Mouse (Mus musculus) liver, embryonic 13.5 days (tissue): ENCODE measurements at regions not wholly inside any gene's neighbourhood (a gene's known extent, or its start where the extent isn't known, plus 50 kb on each side); places are given as distances from the start of the nearest gene placed in this dataset.
"Not testable (repeated sequence)": the region's sequence is repeated elsewhere in the genome, so short reads cannot be mapped to it uniquely, and the experiment has no call there.

Experiments
- ATAC-seq: fragments of 200-750 bp; cut with Nextera tagmentation; 2 replicates; pipeline ENCODE4 v1.8.0; 2017; ENCODE audit warnings: low read depth, mild to moderate bottlenecking, moderate number of reproducible peaks, moderate library complexity
- DNase-seq: peaks from one replicate; pipeline ENCODE4 v3.0.0; 2022
- H3K27ac ChIP-seq: fragments of 300-500 bp; sonication (generic); 2 replicates; pipeline ENCODE4 v1.5.1; 2015; ENCODE audit warnings: moderate library complexity, mild to moderate bottlenecking, inconsistent platforms
- H3K27me3 ChIP-seq: fragments of 300-500 bp; sonication (generic); 2 replicates; pipeline ENCODE4 v1.6.1; 2015; ENCODE audit warnings: mild to moderate bottlenecking, inconsistent platforms
- H3K36me3 ChIP-seq: fragments of 300-500 bp; sonication (generic); 2 replicates; pipeline ENCODE4 v1.6.1; 2015; ENCODE audit warnings: mild to moderate bottlenecking, inconsistent platforms
- H3K4me1 ChIP-seq: fragments of 300-500 bp; sonication (generic); replicated peaks from 2 replicates; pipeline ENCODE4 v1.6.1; 2015; ENCODE audit warnings: inconsistent platforms
- H3K4me2 ChIP-seq: fragments of 300-500 bp; sonication (generic); 2 replicates; pipeline ENCODE4 v1.6.1; 2015; ENCODE audit warnings: inconsistent platforms, mild to moderate bottlenecking, moderate library complexity
- H3K4me3 ChIP-seq: fragments of 300-500 bp; sonication (generic); replicated peaks from 2 replicates; pipeline ENCODE4 v1.5.1; 2015; ENCODE audit warnings: mild to moderate bottlenecking, inconsistent platforms
- H3K9ac ChIP-seq: fragments of 300-500 bp; sonication (generic); 2 replicates; pipeline ENCODE4 v1.6.1; 2015; ENCODE audit warnings: mild to moderate bottlenecking, inconsistent platforms
- H3K9me3 ChIP-seq: fragments of 300-500 bp; sonication (generic); replicated peaks from 2 replicates; pipeline ENCODE4 v1.6.1; 2016; ENCODE audit warnings: inconsistent platforms
- WGBS: fragments of 180-500 bp; shearing (Covaris S2); methylation state at CpG from one replicate; pipeline ENCODE4 v1.1.7; 2015; ENCODE audit not compliant: insufficient replicate concordance; 5-methylcytosine and 5-hydroxymethylcytosine counted together

DNA sequence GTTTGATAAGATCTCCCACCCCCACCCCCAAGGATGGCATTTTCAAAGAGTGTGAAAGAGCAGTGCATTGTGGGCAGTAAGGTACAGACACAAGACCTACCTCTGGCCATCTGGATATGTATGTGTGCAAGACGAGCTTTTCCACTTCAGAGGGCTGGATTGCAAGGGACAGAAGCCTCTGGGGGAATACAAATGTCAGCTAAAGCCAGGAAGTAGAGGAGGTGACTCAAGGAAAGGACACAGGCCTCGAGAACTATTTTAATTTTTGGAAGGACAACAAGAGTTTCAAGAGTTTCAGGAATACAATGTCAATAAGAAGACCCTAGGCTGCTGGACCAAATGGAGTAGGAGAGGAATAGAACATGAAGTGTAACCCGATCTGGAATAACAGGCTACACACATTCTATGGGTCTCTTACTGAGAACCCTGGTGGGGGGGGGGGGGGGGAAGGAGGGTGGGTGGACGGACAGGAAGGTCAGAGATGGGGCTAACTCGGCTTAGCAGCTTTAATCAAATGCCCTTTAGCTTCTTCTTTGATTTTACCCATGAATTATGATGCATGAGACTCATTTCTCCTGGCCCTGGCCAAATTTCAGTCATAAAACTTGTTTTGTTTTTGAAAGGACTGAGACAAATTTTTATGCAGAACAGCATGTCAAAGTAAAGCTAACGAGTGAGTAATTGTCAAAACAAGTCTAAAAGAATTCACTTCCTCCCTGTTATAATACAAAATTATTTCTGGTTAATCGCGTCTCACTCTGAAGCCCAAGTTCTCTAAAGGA, 91.4 kb upstream of the Cpsf6 start:
- H3K27me3 ChIP-seq = no peaks in the 10 kb centered on the region
- no peak overlapping the region for H3K4me2 ChIP-seq
- no peak overlapping the region for H3K9ac ChIP-seq
- no peak overlapping the region for H3K4me3 ChIP-seq
- H3K36me3 ChIP-seq = no peaks in the 10 kb centered on the region
- no peak for DNase-seq
- H3K9me3 ChIP-seq = 0 out of 2 replicates have a peak, but pooled peaks cover 4% of the 10 kb centered on the region
- H3K4me1 ChIP-seq = peaks cover 11% of the 10 kb centered on the region
- peak overlapping the region; percentile 25; the same call in 1 of the 2 replicates for H3K27ac ChIP-seq
- 40% methylated on average over 8 of the region's 8 CpGs for WGBS
- no peak for ATAC-seq

GRCm38 (mm10) chr10:117470481-117470880, 90.7 kb upstream of the Cpsf6 start:
- peaks cover 11% of the 10 kb centered on the region for H3K4me1 ChIP-seq
- H3K36me3 ChIP-seq = no peaks in the 10 kb centered on the region
- H3K4me2 ChIP-seq = no peak overlapping the region
- 57% methylated on average over 2 of the region's 2 CpGs for WGBS
- no peak overlapping the region for H3K27ac ChIP-seq
- H3K9me3 ChIP-seq = 0 out of 2 replicates have a peak, but pooled peaks cover 4% of the 10 kb centered on the region
- ATAC-seq = no peak
- no peaks in the 10 kb centered on the region for H3K27me3 ChIP-seq
- H3K4me3 ChIP-seq = no peak overlapping the region
- no peak overlapping the region for H3K9ac ChIP-seq
- DNase-seq = no peak

DNA sequence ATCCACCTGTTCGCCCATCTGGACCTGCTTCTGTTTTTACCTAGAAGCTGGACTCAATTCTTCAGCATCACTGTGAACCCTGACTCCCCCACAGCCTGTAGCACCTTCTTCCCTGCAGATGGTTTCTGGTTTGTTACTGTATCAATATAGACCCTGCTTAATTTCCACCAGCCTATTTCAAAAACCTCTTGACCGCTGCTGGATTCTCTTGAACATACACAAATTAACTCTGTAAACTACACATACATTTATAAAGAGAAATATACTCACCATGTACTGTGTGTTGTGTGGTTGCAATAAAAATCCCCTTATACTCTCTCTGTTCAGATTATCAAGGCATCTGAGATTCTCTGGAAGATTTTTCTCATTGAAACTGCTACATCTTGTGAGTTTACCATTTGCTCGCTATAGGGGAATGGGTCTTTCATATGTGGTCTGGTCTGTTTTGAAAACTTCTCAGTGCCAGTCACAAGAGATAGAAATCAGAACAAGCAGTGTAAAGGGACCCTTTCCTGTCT, 89.8 kb upstream of the Cpsf6 start:
- DNase-seq (no peak), ATAC-seq (no peak)
- 0 out of 2 replicates have a peak, but pooled peaks cover 4% of the 10 kb centered on the region for H3K9me3 ChIP-seq
- no peaks in the 10 kb centered on the region for H3K36me3 ChIP-seq
- no peak overlapping the region for H3K9ac ChIP-seq
- no peak overlapping the region for H3K27ac ChIP-seq
- H3K4me2 ChIP-seq = no peak overlapping the region
- H3K4me1 ChIP-seq = peaks cover 11% of the 10 kb centered on the region
- no peaks in the 10 kb centered on the region for H3K27me3 ChIP-seq
- no peak overlapping the region for H3K4me3 ChIP-seq
- WGBS = 75% methylated on average over 3 of the region's 3 CpGs

DNA sequence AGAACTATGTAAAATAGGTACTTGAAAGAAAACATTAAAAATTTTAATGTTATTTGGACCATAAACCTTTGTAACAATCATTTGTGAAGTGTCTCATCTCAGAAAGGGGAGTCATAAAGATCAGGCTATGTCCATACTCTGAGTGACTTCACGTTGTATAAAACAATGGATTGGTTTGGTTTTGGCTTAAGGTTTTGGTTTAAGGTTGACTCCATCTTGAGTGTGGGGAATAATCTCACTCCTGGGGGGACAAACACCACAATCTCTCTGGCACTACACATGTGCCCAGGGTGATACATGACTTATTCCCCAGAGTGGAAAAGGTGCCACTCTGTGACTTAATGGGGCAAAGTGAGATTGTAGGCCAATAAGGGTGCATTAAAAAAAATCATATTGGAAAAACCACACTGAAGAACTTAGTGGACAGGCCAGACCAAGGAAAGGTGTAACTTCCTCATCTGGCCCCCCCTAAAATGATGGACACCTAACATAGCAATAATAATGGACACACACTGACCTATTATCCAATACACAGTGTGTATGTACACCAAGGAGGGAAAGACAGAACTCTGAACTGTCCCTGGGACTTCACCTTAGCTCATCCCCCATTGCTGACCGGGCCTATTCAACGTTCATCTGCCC, 89.2 kb upstream of the Cpsf6 start:
- no peaks in the 10 kb centered on the region for H3K36me3 ChIP-seq
- H3K9ac ChIP-seq = no peak overlapping the region
- 79% methylated on average over 3 of the region's 3 CpGs for WGBS
- no peak for ATAC-seq
- no peak overlapping the region for H3K4me3 ChIP-seq
- H3K4me1 ChIP-seq = peaks cover 11% of the 10 kb centered on the region
- H3K9me3 ChIP-seq = 0 out of 2 replicates have a peak, but pooled peaks cover 4% of the 10 kb centered on the region
- no peak overlapping the region for H3K27ac ChIP-seq
- H3K27me3 ChIP-seq = no peaks in the 10 kb centered on the region
- no peak overlapping the region for H3K4me2 ChIP-seq
- no peak for DNase-seq

DNA sequence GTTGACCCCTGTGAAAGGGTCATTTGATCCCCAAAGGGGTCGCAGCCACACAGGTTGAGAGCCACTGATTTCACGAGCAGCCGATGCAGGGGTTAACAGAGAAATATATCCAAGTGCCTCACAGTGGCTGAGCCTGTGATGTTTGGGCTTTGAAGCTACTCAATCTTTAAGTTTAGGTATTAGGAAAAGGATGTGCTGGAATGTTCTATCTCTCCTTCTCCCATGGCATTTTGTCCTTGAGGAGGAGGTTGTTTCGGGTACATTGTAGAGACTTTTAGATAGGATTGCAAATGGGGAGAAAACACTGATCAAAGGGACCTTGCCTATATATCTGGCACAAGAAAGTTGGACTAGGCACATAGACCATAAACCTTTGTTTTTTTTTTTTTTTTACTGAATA, 88.6 kb upstream of the Cpsf6 start:
- Histone ChIP-seq H3K4me2 (no peak overlapping the region), H3K4me3 (no peak overlapping the region), H3K27ac (no peak overlapping the region), H3K4me1 (peaks cover 11% of the 10 kb centered on the region), H3K27me3 (no peaks in the 10 kb centered on the region), H3K9ac (no peak overlapping the region), H3K9me3 (no peaks in the 10 kb centered on the region), H3K36me3 (no peaks in the 10 kb centered on the region)
- DNase-seq (no peak), ATAC-seq (no peak)
- WGBS = 74% methylated on average over 4 of the region's 4 CpGs

GRCm38 (mm10) chr10:117467161-117467560, 87.3 kb upstream of the Cpsf6 start:
- Histone ChIP-seq H3K4me1 (peaks cover 9% of the 10 kb centered on the region), H3K36me3 (no peaks in the 10 kb centered on the region), H3K27ac (no peak overlapping the region), H3K4me3 (no peak overlapping the region), H3K27me3 (no peaks in the 10 kb centered on the region), H3K9ac (no peak overlapping the region), H3K4me2 (no peak overlapping the region), H3K9me3 (no peaks in the 10 kb centered on the region)
- DNase-seq = no peak
- ATAC-seq = no peak
- WGBS = 77% methylated on average over 8 of the region's 8 CpGs

DNA sequence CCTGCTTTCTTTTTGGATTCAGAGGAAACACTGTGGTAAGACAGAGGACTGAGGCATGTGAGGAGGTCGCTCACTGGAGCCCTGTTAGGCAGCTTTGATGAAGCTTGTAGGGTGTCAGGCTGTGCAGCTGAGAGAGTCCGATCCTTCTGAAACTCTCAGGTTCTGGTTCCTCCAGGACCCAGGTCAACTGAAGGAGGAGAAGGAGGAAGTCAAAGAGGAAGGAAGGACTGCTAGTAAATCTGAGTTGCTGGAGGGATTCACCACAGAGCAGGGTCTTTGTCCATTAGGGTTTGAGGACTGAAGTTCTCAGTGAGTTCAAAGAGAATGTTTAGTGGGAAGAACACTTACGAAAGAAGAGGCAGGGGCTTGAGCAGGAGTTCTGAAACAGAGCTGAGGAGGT, 86.6 kb upstream of the Cpsf6 start:
- H3K27ac ChIP-seq = no peak overlapping the region
- no peaks in the 10 kb centered on the region for H3K27me3 ChIP-seq
- 49% methylated on average over 3 of the region's 3 CpGs for WGBS
- H3K36me3 ChIP-seq = no peaks in the 10 kb centered on the region
- H3K4me3 ChIP-seq = no peak overlapping the region
- H3K9me3 ChIP-seq = no peaks in the 10 kb centered on the region
- DNase-seq (no peak), ATAC-seq (no peak)
- H3K9ac ChIP-seq = no peak overlapping the region
- peaks cover 14% of the 10 kb centered on the region for H3K4me1 ChIP-seq
- H3K4me2 ChIP-seq = no peak overlapping the region

GRCm38 (mm10) chr10:117465671-117466250, 85.9 kb upstream of the Cpsf6 start:
- 66% methylated on average over 3 of the region's 3 CpGs for WGBS
- Histone ChIP-seq H3K36me3 (no peaks in the 10 kb centered on the region), H3K9ac (no peak overlapping the region), H3K27ac (no peak overlapping the region), H3K4me2 (no peak overlapping the region), H3K4me3 (no peak overlapping the region), H3K9me3 (no peaks in the 10 kb centered on the region), H3K27me3 (no peaks in the 10 kb centered on the region), H3K4me1 (peaks cover 13% of the 10 kb centered on the region)
- DNase-seq (no peak), ATAC-seq (no peak)

- Histone ChIP-seq H3K36me3 (no peaks in the 10 kb centered on the region), H3K9ac (no peak overlapping the region), H3K4me1 (peaks cover 9% of the 10 kb centered on the region), H3K27ac (no peak overlapping the region), H3K4me2 (no peak overlapping the region), H3K9me3 (no peaks in the 10 kb centered on the region), H3K4me3 (no peak overlapping the region), H3K27me3 (no peaks in the 10 kb centered on the region)
- no peak for DNase-seq
- ATAC-seq = no peak
- 65% methylated on average over 12 of the region's 12 CpGs for WGBS
These were observed 85.3 kb upstream of the Cpsf6 start for GRCm38 (mm10) chr10:117465058-117465660.

DNA sequence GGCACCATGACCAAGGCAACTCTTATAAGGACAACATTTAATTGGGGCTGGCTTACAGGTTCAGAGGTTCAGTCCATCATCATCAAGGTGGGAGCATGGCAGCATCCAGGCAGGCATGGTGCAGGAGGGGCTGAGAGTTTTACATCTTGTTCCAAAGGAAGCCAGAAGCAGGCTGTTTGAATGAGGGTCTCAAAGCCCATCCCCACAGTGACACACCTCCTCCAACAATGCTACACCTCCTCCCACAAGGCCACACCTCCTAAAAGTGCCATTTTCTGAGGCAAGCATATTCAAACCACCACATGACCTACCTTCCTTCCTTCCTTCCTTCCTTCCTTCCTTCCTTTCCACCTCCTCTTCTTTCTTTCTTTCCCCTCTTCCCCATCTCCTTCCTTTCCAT, 84.5 kb upstream of the Cpsf6 start:
- H3K4me2 ChIP-seq, H3K27me3 ChIP-seq, H3K27ac ChIP-seq, H3K9ac ChIP-seq, H3K9me3 ChIP-seq, H3K4me1 ChIP-seq, H3K36me3 ChIP-seq, ATAC-seq, H3K4me3 ChIP-seq, DNase-seq: not testable (repeated sequence)

DNA sequence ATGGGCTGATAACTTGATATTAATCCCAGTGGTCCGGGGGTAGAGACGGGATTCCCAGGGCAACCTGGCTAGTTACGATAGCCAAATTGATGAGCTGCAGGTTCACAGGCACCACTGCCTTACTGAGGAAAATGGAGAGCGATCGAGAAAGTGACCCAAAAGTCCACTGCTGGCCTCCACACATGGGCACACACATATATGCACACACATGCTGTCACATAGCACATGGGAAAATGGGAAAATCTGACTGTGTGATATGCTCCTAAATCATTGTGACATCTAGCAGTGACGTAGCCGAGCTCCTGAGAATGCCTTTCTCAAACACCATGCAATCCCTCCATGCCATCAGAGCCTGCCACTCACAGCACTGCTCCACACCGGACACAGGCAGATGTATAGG, 83.8 kb upstream of the Cpsf6 start:
- peaks cover 14% of the 10 kb centered on the region for H3K4me1 ChIP-seq
- H3K36me3 ChIP-seq = no peaks in the 10 kb centered on the region
- no peak overlapping the region for H3K9ac ChIP-seq
- H3K27ac ChIP-seq = no peak overlapping the region
- no peaks in the 10 kb centered on the region for H3K27me3 ChIP-seq
- no peak overlapping the region for H3K4me2 ChIP-seq
- ATAC-seq (no peak), DNase-seq (no peak)
- 77% methylated on average over 8 of the region's 8 CpGs for WGBS
- no peaks in the 10 kb centered on the region for H3K9me3 ChIP-seq
- no peak overlapping the region for H3K4me3 ChIP-seq
